Mouse (Mus musculus) heart, embryonic 12.5 days (tissue): ENCODE measurements around the gene Gadd45b. TPM values are rescaled to one million over a fixed set of nuclear protein-coding genes. Genes with fewer than 3 reads are reported as not detected.

Experiments used
- ATAC-seq: fragments of 200-750 bp; cut with Nextera tagmentation; 2 replicates; pipeline ENCODE4 v1.8.0; 2017; ENCODE audit warnings: moderate TSS enrichment, moderate library complexity; ENCODE audit not compliant: insufficient number of reproducible peaks, low FRiP score
- H3K27ac ChIP-seq: fragments of 300-500 bp; sonication (generic); 2 replicates; pipeline ENCODE4 v1.5.1; 2016; ENCODE audit warnings: mild to moderate bottlenecking, moderate library complexity; ENCODE audit not compliant: poor library complexity, severe bottlenecking
- H3K27me3 ChIP-seq: fragments of 300-500 bp; sonication (generic); replicated peaks from 2 replicates; pipeline ENCODE4 v1.6.1; 2016; ENCODE audit warnings: mild to moderate bottlenecking, moderate library complexity
- H3K36me3 ChIP-seq: fragments of 300-500 bp; sonication (generic); 2 replicates; pipeline ENCODE4 v1.6.1; 2016; ENCODE audit warnings: mild to moderate bottlenecking, moderate library complexity
- H3K4me1 ChIP-seq: fragments of 300-500 bp; sonication (generic); replicated peaks from 2 replicates; pipeline ENCODE4 v1.6.1; 2016; ENCODE audit warnings: mild to moderate bottlenecking
- H3K4me2 ChIP-seq: fragments of 300-500 bp; sonication (generic); 2 replicates; pipeline ENCODE4 v1.6.1; 2016; ENCODE audit warnings: mild to moderate bottlenecking, moderate library complexity
- H3K4me3 ChIP-seq: fragments of 300-500 bp; sonication (generic); 2 replicates; pipeline ENCODE4 v1.5.1; 2016; ENCODE audit warnings: mild to moderate bottlenecking
- H3K9ac ChIP-seq: fragments of 300-500 bp; sonication (generic); 2 replicates; pipeline ENCODE4 v1.6.1; 2016; ENCODE audit warnings: mild to moderate bottlenecking, moderate library complexity
- H3K9me3 ChIP-seq: fragments of 300-500 bp; sonication (generic); replicated peaks from 2 replicates; pipeline ENCODE4 v1.6.1; 2016; ENCODE audit warnings: mild to moderate bottlenecking, moderate library complexity
- WGBS: fragments of 180-500 bp; shearing (Covaris S2); methylation state at CpG from one replicate; pipeline ENCODE4 v1.1.7; 2016; 5-methylcytosine and 5-hydroxymethylcytosine counted together
- polyA plus RNA-seq: library from polyadenylated mRNA; unstranded; fragments of >200 nt; fragmentation: Nextera tagmentation; extraction: Ambion mirVana; gene quantifications from 2 replicates; pipeline ENCODE4 v1.2.1, GENCODE M21; 2016

Gadd45b gene
- polyA plus RNA-seq, 1 experiment from 2014 or later = 27.8 TPM

- WGBS = 3% methylated on average over 37 of the region's 37 CpGs
- peaks cover 12% of the 10 kb centered on the region; the same call in 1 of the 2 replicates for H3K27me3 ChIP-seq
- peak overlapping the region; percentile 82 for H3K4me2 ChIP-seq
Measured at GRCm38 (mm10) chr10:80936135-80936809, 6.4 kb downstream of the Gadd45b start.

GRCm38 (mm10) chr10:80936810-80937164 lies 6.9 kb downstream of the Gadd45b start:
- Histone ChIP-seq H3K9ac (peak overlapping the region; percentile 74), H3K36me3 (no peaks in the 10 kb centered on the region), H3K4me3 (peak overlapping the region; percentile 52), H3K27ac (peak overlapping the region; percentile 82), H3K9me3 (no peaks in the 10 kb centered on the region), H3K4me1 (peaks cover 98% of the 10 kb centered on the region), H3K4me2 (peak overlapping the region; percentile 82), H3K27me3 (peaks cover 12% of the 10 kb centered on the region; the same call in 1 of the 2 replicates)
- WGBS = 11% methylated on average over 6 of the region's 6 CpGs
- no peak for ATAC-seq

More at GRCm38 (mm10) chr10:80936135-80936809, 6.4 kb downstream of the Gadd45b start:
- Histone ChIP-seq H3K4me3 (peak overlapping the region; percentile 52), H3K9ac (peak overlapping the region; percentile 74), H3K9me3 (no peaks in the 10 kb centered on the region), H3K27ac (peak overlapping the region; percentile 82), H3K36me3 (no peaks in the 10 kb centered on the region), H3K4me1 (peaks cover 98% of the 10 kb centered on the region)
- peak; percentile 51 for ATAC-seq

- peak overlapping the region; percentile 26; the same call in 1 of the 2 replicates for H3K27ac ChIP-seq
- WGBS = 27% methylated on average over 8 of the region's 8 CpGs
- H3K4me1 ChIP-seq = peaks cover 94% of the 10 kb centered on the region
- H3K36me3 ChIP-seq = no peaks in the 10 kb centered on the region
- H3K9ac ChIP-seq = peak overlapping the region; percentile 57; the same call in 1 of the 2 replicates
- H3K4me2 ChIP-seq = peak overlapping the region; percentile 3; the same call in 1 of the 2 replicates
- H3K27me3 ChIP-seq = peaks cover 12% of the 10 kb centered on the region; the same call in 1 of the 2 replicates
- no peak overlapping the region for H3K4me3 ChIP-seq
- no peak for ATAC-seq
- H3K9me3 ChIP-seq = no peaks in the 10 kb centered on the region
Measured at GRCm38 (mm10) chr10:80937646-80938045, 7.8 kb downstream of the Gadd45b start.

GRCm38 (mm10) chr10:80938831-80939550 lies 9.1 kb downstream of the Gadd45b start:
- H3K27ac ChIP-seq = peak overlapping the region; percentile 100
- peak overlapping the region; percentile 21 for H3K4me3 ChIP-seq
- H3K4me1 ChIP-seq = peaks cover 93% of the 10 kb centered on the region
- H3K36me3 ChIP-seq = no peaks in the 10 kb centered on the region
- ATAC-seq = peak; percentile 45; the same call in 1 of the 2 replicates
- H3K27me3 ChIP-seq = peaks cover 6% of the 10 kb centered on the region; the same call in 1 of the 2 replicates
- peak overlapping the region; percentile 59 for H3K4me2 ChIP-seq
- 6% methylated on average over 15 of the region's 15 CpGs for WGBS
- H3K9ac ChIP-seq = peak overlapping the region; percentile 55
- no peaks in the 10 kb centered on the region for H3K9me3 ChIP-seq

- peaks cover 87% of the 10 kb centered on the region for H3K4me1 ChIP-seq
- H3K4me3 ChIP-seq = peak overlapping the region; percentile 21
- 4% methylated on average over 28 of the region's 28 CpGs for WGBS
- no peaks in the 10 kb centered on the region for H3K36me3 ChIP-seq
- ATAC-seq = peak; percentile 30
- H3K27ac ChIP-seq = peak overlapping the region; percentile 100
- no peaks in the 10 kb centered on the region for H3K27me3 ChIP-seq
- H3K4me2 ChIP-seq = peak overlapping the region; percentile 59
- no peaks in the 10 kb centered on the region for H3K9me3 ChIP-seq
- H3K9ac ChIP-seq = peak overlapping the region; percentile 55
Measured at GRCm38 (mm10) chr10:80939671-80940070, 9.8 kb downstream of the Gadd45b start.

- peak overlapping the region; percentile 55 for H3K9ac ChIP-seq
- 21% methylated on average over 8 of the region's 8 CpGs for WGBS
- peak overlapping the region; percentile 21; the same call in 1 of the 2 replicates for H3K4me3 ChIP-seq
- H3K36me3 ChIP-seq = no peaks in the 10 kb centered on the region
- H3K27me3 ChIP-seq = no peaks in the 10 kb centered on the region
- H3K4me2 ChIP-seq = peak overlapping the region; percentile 59
- H3K9me3 ChIP-seq = no peaks in the 10 kb centered on the region
- peak; percentile 58 for ATAC-seq
- peak overlapping the region; percentile 100 for H3K27ac ChIP-seq
- peaks cover 81% of the 10 kb centered on the region for H3K4me1 ChIP-seq
Measured at GRCm38 (mm10) chr10:80940320-80940987, 10.6 kb downstream of the Gadd45b start.

- Histone ChIP-seq H3K36me3 (no peaks in the 10 kb centered on the region), H3K9ac (peak overlapping the region; percentile 55), H3K4me1 (peaks cover 76% of the 10 kb centered on the region), H3K4me2 (peak overlapping the region; percentile 59), H3K9me3 (no peaks in the 10 kb centered on the region), H3K4me3 (peak overlapping the region; percentile 21; the same call in 1 of the 2 replicates), H3K27me3 (no peaks in the 10 kb centered on the region), H3K27ac (peak overlapping the region; percentile 100)
- no peak for ATAC-seq
- 11% methylated on average over 2 of the region's 2 CpGs for WGBS
Measured at GRCm38 (mm10) chr10:80940988-80941347, 11.1 kb downstream of the Gadd45b start.

GRCm38 (mm10) chr10:80942919-80943318 lies 13.0 kb downstream of the Gadd45b start:
- no peak overlapping the region for H3K4me3 ChIP-seq
- H3K4me1 ChIP-seq = peaks cover 72% of the 10 kb centered on the region
- WGBS = 54% methylated on average over 8 of the region's 8 CpGs

GRCm38 (mm10) chr10:80943701-80944100 lies 13.8 kb downstream of the Gadd45b start:
- H3K27ac ChIP-seq = peak overlapping the region; percentile 3; the same call in 1 of the 2 replicates
- H3K9ac ChIP-seq = no peak overlapping the region
- no peak for ATAC-seq
- no peaks in the 10 kb centered on the region for H3K27me3 ChIP-seq
- WGBS = 50% methylated on average over 9 of the region's 9 CpGs
- H3K4me3 ChIP-seq = no peak overlapping the region
- H3K9me3 ChIP-seq = no peaks in the 10 kb centered on the region
- H3K4me1 ChIP-seq = peaks cover 72% of the 10 kb centered on the region
- no peaks in the 10 kb centered on the region for H3K36me3 ChIP-seq
- no peak overlapping the region for H3K4me2 ChIP-seq

More at GRCm38 (mm10) chr10:80942919-80943318, 13.0 kb downstream of the Gadd45b start:
- H3K9ac ChIP-seq = 0 out of 2 replicates have a peak overlapping the region, but pooled peaks have one; percentile 28
- no peaks in the 10 kb centered on the region for H3K9me3 ChIP-seq
- H3K27ac ChIP-seq = peak overlapping the region; percentile 3; the same call in 1 of the 2 replicates
- no peaks in the 10 kb centered on the region for H3K27me3 ChIP-seq
- H3K4me2 ChIP-seq = no peak overlapping the region
- no peak for ATAC-seq
- H3K36me3 ChIP-seq = no peaks in the 10 kb centered on the region

- Histone ChIP-seq H3K4me2 (no peak overlapping the region), H3K9ac (no peak overlapping the region), H3K9me3 (no peaks in the 10 kb centered on the region), H3K4me3 (no peak overlapping the region), H3K27ac (no peak overlapping the region), H3K4me1 (peaks cover 72% of the 10 kb centered on the region), H3K36me3 (no peaks in the 10 kb centered on the region), H3K27me3 (no peaks in the 10 kb centered on the region)
- ATAC-seq = no peak
- WGBS = 87% methylated on average over 5 of the region's 5 CpGs
Measured at GRCm38 (mm10) chr10:80944231-80944630, 14.4 kb downstream of the Gadd45b start.
